Mouse (Mus musculus) forelimb bud, embryonic 11.5 days (tissue): Measurements from ENCODE around the gene Gm9944.

ENCODE experiments used
- DNase-seq: peaks from one replicate; pipeline ENCODE4 v3.0.0-alpha.2; 2012; ENCODE audit warnings: low read depth, low spot score

Gene Gm9944

GRCm38 (mm10) chr4:144453217-144453616 lies at the start of gene Gm9944:
TSS of gene Gm9944 (minus strand) at chr4:144453317.
- DNase-seq: no peak

GRCm38 (mm10) chr4:144493331-144493730 lies 40.2 kb upstream of the Gm9944 start:
- no peak for DNase-seq

GRCm38 (mm10) chr4:144468091-144468490 lies 15.0 kb upstream of the Gm9944 start:
- DNase-seq: no peak

- no peak for DNase-seq
Measured at GRCm38 (mm10) chr4:144465206-144465605, 12.1 kb upstream of the Gm9944 start.

GRCm38 (mm10) chr4:144463656-144464055 lies 10.5 kb upstream of the Gm9944 start, which contains the start of gene Aadacl3:
TSS of gene Aadacl3 (minus strand) at chr4:144463756.
- DNase-seq: no peak

- DNase-seq: no peak
Measured at GRCm38 (mm10) chr4:144448546-144448945, 4.6 kb downstream of the Gm9944 start.

GRCm38 (mm10) chr4:144441582-144441981 lies 11.5 kb downstream of the Gm9944 start:
- DNase-seq: no peak

- no peak for DNase-seq
Measured at GRCm38 (mm10) chr4:144441095-144441494, 12.0 kb downstream of the Gm9944 start.

GRCm38 (mm10) chr4:144438672-144439071 lies 14.4 kb downstream of the Gm9944 start, which contains the start of gene 1700012P22Rik:
TSS of gene 1700012P22Rik (minus strand) at chr4:144438772.
- DNase-seq: no peak

GRCm38 (mm10) chr4:144433216-144433615 lies 19.9 kb downstream of the Gm9944 start:
- DNase-seq: no peak

- no peak for DNase-seq
Measured at GRCm38 (mm10) chr4:144430723-144431122, 22.4 kb downstream of the Gm9944 start.

GRCm38 (mm10) chr4:144428868-144429267 lies 24.2 kb downstream of the Gm9944 start:
- peak; percentile 59 for DNase-seq

- no peak for DNase-seq
Measured at GRCm38 (mm10) chr4:144424590-144424989, 28.5 kb downstream of the Gm9944 start.

- DNase-seq: peak; percentile 12
Measured at GRCm38 (mm10) chr4:144420644-144421043, 32.5 kb downstream of the Gm9944 start.

GRCm38 (mm10) chr4:144408290-144408689 lies 44.8 kb downstream of the Gm9944 start, which contains the start of gene Pramef12:
TSS of gene Pramef12 (minus strand) at chr4:144408464.
- DNase-seq: no peak

- DNase-seq: no peak
Measured at GRCm38 (mm10) chr4:144406261-144406660, 46.9 kb downstream of the Gm9944 start.

GRCm38 (mm10) chr4:144404456-144405086 lies 48.5 kb downstream of the Gm9944 start:
- DNase-seq: peak; percentile 81
